Mouse (Mus musculus) hindbrain, postnatal 0 days (tissue): ENCODE results near the gene D1Ertd622e. TPM values are rescaled to one million over a fixed set of nuclear protein-coding genes. Genes with fewer than 3 reads are reported as not detected.
"Not testable (repeated sequence)": the region's sequence is repeated elsewhere in the genome, so short reads cannot be mapped to it uniquely, and the experiment has no call there.

Source experiments
- ATAC-seq: fragments of 200-750 bp; cut with Nextera tagmentation; 2 replicates; pipeline ENCODE4 v1.8.0; 2017; ENCODE audit warnings: mild to moderate bottlenecking, moderate TSS enrichment, moderate library complexity
- DNase-seq: peaks from one replicate; pipeline ENCODE4 v3.0.0-alpha.2; 2015; ENCODE audit warnings: low spot score
- H3K27ac ChIP-seq: fragments of 300-500 bp; sonication (generic); 2 replicates; pipeline ENCODE4 v1.5.1; 2014; ENCODE audit warnings: mild to moderate bottlenecking
- H3K27me3 ChIP-seq: fragments of 300-500 bp; sonication (generic); 2 replicates; pipeline ENCODE4 v1.6.1; 2014; ENCODE audit warnings: low read length, mixed read lengths; ENCODE audit not compliant: insufficient read depth
- H3K36me3 ChIP-seq: fragments of 300-500 bp; sonication (generic); 2 replicates; pipeline ENCODE4 v1.6.1; 2014; ENCODE audit warnings: low read length, mixed read lengths; ENCODE audit not compliant: insufficient read depth
- H3K4me1 ChIP-seq: fragments of 300-500 bp; sonication (generic); 2 replicates; pipeline ENCODE4 v1.6.1; 2014; ENCODE audit warnings: antibody characterized with exemption, low read length, mixed read lengths; ENCODE audit not compliant: insufficient read depth
- H3K4me2 ChIP-seq: fragments of 300-500 bp; sonication (generic); 2 replicates; pipeline ENCODE4 v1.6.1; 2014; ENCODE audit warnings: low read depth, mild to moderate bottlenecking, low read length, moderate library complexity, mixed read lengths
- H3K4me3 ChIP-seq: fragments of 300-500 bp; sonication (generic); 2 replicates; pipeline ENCODE4 v1.5.1; 2014; ENCODE audit warnings: low read length
- H3K9ac ChIP-seq: fragments of 300-500 bp; sonication (generic); replicated peaks from 2 replicates; pipeline ENCODE4 v1.6.1; 2014; ENCODE audit warnings: mild to moderate bottlenecking, low read length, moderate library complexity, mixed read lengths
- H3K9me3 ChIP-seq: fragments of 300-500 bp; sonication (generic); 2 replicates; pipeline ENCODE4 v1.6.1; 2016; ENCODE audit warnings: low read length, mixed read lengths
- CTCF ChIP-seq: IDR thresholded peaks from 2 replicates; pipeline ENCODE4 v1.5.1; 2016; ENCODE audit warnings: antibody characterized with exemption, control low read depth, low read depth
- whole genome bisulfite sequencing: fragments of 180-500 bp; shearing (Covaris S2); extraction: QIAGEN DNeasy Blood & Tissue Kit; methylation state at CpG from one replicate; pipeline ENCODE4 v1.1.7; 2014; 5-methylcytosine and 5-hydroxymethylcytosine counted together
- polyA plus RNA-seq: library from polyadenylated mRNA; unstranded; fragments of >200 nt; fragmentation: Nextera tagmentation; extraction: Ambion mirVana; gene quantifications from 2 replicates; pipeline ENCODE4 v1.2.1, GENCODE M21; 2015
- total RNA-seq: library from RNA; depleted of rRNA; stranded (reverse); fragments of >200 nt; gene quantifications from 2 replicates; pipeline ENCODE4 v1.2.3, GENCODE M21; 2014

D1Ertd622e gene
- total and polyA plus RNA-seq, 2 experiments from 2014 or later = 57.0 to 58.3 TPM

DNA sequence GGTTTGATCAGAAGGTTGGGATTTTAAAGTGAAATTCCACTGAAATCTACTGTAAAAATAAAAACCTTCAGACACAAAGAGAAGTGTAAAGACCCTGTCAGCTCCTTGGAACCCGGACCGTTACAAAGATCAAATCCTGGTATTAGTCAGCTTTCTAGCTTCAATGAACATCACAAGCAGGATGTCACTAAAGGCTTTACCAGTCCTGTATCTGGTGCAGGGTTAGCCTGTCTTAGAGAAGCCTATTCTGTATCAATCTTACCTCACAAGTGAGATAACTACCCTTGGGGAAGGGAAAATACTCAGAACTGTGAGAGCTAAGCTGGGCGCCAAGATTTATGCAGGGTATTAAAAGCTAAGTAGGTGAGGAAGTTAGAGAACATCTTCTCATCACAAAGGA lies 77.7 kb downstream of the D1Ertd622e start:
- Histone ChIP-seq H3K9me3 (no peaks in the 10 kb centered on the region), H3K27ac (no peak overlapping the region), H3K36me3 (no peaks in the 10 kb centered on the region), H3K4me2 (no peak overlapping the region), H3K9ac (no peak overlapping the region), H3K27me3 (no peaks in the 10 kb centered on the region), H3K4me3 (no peak overlapping the region), H3K4me1 (no peaks in the 10 kb centered on the region)
- no peak for TF ChIP-seq CTCF
- DNase-seq (no peak), ATAC-seq (no peak)
- 90% methylated on average over 3 of the region's 3 CpGs for WGBS

DNA sequence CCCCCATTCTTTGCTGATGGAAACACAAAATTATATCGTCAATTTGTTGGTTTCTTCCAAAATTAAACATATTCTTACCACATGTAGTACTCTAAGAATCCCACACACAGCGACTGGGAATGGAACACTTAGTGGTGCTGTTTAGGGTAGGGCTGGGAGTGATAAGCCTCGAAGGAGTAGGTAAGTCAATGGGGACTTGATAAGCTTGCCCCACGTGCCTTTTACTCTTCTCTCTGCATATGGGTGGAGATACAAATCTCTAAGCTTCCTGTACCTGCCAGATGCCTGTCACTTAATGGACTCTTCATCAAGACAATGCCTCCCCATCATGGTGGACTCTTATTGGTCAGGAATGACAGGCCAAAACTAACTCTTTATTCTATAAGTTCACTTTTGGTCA lies 78.8 kb downstream of the D1Ertd622e start:
- Histone ChIP-seq H3K27ac (no peak overlapping the region), H3K9ac (no peak overlapping the region), H3K27me3 (no peaks in the 10 kb centered on the region), H3K36me3 (no peaks in the 10 kb centered on the region), H3K4me3 (no peak overlapping the region), H3K4me1 (no peaks in the 10 kb centered on the region), H3K4me2 (no peak overlapping the region), H3K9me3 (no peaks in the 10 kb centered on the region)
- no peak for TF ChIP-seq CTCF
- 86% methylated on average over 4 of the region's 4 CpGs for WGBS
- ATAC-seq (no peak), DNase-seq (no peak)

DNA sequence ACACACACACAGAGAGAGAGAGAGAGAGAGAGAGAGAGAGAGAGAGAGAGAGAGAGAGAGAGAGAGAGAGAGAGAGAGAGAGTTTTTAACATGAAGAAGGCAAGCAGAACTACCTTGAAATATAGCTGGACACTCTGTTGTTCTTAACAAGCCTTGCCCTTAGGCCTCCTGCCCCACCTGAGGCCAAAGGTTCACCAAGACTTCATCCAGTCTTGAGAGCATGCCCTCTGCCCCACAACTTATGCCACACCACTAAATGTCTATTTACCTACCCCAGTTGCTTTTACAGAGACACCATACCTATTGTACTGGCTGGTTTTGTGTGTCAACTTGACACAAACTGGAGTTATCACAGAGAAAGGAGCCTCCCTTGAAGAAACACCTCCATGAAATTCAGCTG lies 81.2 kb downstream of the D1Ertd622e start:
- H3K27me3 ChIP-seq, ATAC-seq, H3K4me1 ChIP-seq, H3K36me3 ChIP-seq, H3K4me2 ChIP-seq, H3K9ac ChIP-seq, H3K4me3 ChIP-seq, H3K9me3 ChIP-seq, DNase-seq, H3K27ac ChIP-seq: not testable (repeated sequence)

DNA sequence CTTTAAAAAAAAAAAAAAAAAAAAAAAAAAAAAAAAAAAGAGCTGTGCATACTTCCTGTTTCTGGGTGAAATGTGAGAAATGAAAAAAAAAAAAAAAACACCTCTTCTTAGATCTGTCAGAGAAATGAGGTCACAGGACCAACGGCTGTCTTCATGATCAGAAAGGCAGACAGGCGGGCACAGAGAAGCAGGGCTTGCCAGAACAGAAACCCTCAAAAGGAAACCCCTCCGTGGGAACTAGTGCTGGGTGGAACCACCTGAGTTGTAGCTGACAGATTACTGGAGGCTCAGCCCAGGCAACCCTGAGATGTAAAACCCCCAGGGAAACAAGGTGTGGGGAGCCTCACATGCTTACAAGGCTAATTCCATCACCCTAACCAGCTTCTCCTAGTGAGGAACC lies 81.6 kb downstream of the D1Ertd622e start:
- no peak overlapping the region for H3K4me2 ChIP-seq
- H3K9me3 ChIP-seq = no peaks in the 10 kb centered on the region
- H3K9ac ChIP-seq = no peak overlapping the region
- H3K4me3 ChIP-seq = no peak overlapping the region
- no peak overlapping the region for H3K27ac ChIP-seq
- ATAC-seq (no peak), DNase-seq (no peak)
- no peaks in the 10 kb centered on the region for H3K4me1 ChIP-seq
- TF ChIP-seq CTCF = no peak
- H3K27me3 ChIP-seq = no peaks in the 10 kb centered on the region
- whole genome bisulfite sequencing = 73% methylated on average over 3 of the region's 3 CpGs
- no peaks in the 10 kb centered on the region for H3K36me3 ChIP-seq

DNA sequence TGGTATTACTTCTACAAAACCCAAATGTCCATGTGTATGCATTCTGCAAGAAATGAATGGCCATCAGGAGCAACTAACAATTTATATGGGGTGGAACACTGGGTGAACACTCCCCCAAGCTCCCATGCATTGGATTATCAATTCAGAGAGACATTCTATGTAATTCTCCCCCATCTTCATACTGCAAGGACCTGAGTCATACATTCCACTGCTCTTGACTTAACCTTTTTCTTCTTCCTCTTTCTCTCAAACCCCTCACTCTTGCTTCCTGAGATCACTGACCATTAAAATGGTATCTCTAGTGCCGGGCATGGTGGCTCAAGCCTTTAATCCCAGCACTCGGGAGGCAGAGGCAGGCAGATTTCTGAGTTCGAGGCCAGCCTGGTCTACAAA lies 83.9 kb downstream of the D1Ertd622e start:
- TF ChIP-seq CTCF = no peak
- ATAC-seq (no peak), DNase-seq (no peak)
- Histone ChIP-seq H3K36me3 (no peaks in the 10 kb centered on the region), H3K4me3 (no peak overlapping the region), H3K9ac (no peak overlapping the region), H3K4me1 (no peaks in the 10 kb centered on the region), H3K4me2 (no peak overlapping the region), H3K27me3 (no peaks in the 10 kb centered on the region), H3K27ac (no peak overlapping the region), H3K9me3 (no peaks in the 10 kb centered on the region)
- WGBS = 92% methylated on average over 3 of the region's 3 CpGs

DNA sequence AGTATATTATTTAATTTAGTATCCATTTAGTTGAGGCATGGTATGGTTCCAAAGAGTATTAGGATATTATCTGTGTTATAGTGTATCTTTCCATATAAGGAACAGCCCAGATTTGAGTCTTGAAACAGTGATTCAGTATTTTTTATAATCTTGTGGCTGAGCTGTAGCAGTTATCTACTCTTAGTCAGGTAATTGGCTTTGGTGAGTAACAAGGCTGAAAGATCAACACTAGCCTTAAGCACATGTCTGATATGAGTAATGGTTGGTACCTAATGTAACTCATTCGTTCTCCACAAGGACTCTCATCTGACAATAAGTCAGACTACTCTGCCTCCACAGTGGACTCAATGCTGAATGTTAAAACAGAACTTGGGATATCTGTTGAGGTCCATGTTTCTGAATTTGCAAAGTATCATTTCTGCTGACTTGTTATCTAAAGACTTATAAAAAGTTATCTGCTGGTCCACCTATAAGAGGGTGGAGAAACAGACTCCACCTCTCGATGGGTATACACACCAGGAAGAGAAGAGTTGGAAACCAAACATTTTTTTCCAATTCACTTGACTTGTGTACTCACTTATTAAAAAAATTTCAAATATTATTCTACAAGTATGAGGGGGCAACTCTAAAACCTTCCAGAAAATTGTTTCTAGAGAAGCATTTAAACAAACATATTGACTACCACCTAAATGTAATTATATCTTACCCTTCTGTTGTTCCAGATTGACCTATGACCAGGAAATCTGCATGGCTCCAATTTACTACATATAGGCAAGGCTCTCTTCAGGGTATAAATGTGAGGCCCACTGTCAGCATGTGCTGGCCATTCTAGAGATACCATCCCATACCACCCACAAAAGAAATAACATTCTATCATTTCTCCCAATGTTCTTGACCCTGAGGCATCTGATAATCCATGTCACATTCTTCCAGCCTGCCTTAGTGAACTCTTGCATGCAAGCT lies 84.5 kb downstream of the D1Ertd622e start:
- no peak overlapping the region for H3K27ac ChIP-seq
- no peak overlapping the region for H3K4me3 ChIP-seq
- no peaks in the 10 kb centered on the region for H3K36me3 ChIP-seq
- H3K9me3 ChIP-seq = no peaks in the 10 kb centered on the region
- H3K4me2 ChIP-seq = no peak overlapping the region
- no peaks in the 10 kb centered on the region for H3K4me1 ChIP-seq
- ATAC-seq (no peak), DNase-seq (no peak)
- no peak for TF ChIP-seq CTCF
- H3K27me3 ChIP-seq = no peaks in the 10 kb centered on the region
- WGBS = 83% methylated on average over 2 of the region's 2 CpGs
- H3K9ac ChIP-seq = no peak overlapping the region

DNA sequence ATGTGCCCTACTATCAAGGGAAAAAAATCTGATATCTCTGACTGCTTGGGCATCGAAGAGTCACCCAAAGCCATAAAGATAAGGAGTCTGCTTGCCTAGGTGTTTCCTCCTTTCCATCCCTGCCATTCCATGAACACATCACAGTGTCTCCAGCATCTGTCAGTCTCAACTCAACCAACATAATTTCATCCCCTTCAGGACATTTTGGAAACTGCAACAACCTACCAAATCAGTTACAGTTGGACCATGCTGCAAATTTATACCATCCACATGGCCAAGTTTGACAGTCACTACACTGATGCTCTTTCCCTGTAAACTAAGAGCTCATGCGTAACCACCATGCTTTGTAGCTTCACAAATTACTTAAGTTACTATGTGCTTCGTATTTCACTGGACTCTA lies 85.3 kb downstream of the D1Ertd622e start:
- DNase-seq (no peak), ATAC-seq (no peak)
- H3K36me3 ChIP-seq = no peaks in the 10 kb centered on the region
- H3K27me3 ChIP-seq = no peaks in the 10 kb centered on the region
- no peak overlapping the region for H3K4me2 ChIP-seq
- no peak overlapping the region for H3K27ac ChIP-seq
- H3K9me3 ChIP-seq = no peaks in the 10 kb centered on the region
- no peak overlapping the region for H3K9ac ChIP-seq
- H3K4me3 ChIP-seq = no peak overlapping the region
- no peaks in the 10 kb centered on the region for H3K4me1 ChIP-seq
- WGBS = 95% methylated on average over 3 of the region's 3 CpGs
- 0 out of 2 replicates have a peak, but pooled peaks have one; percentile 12 for TF ChIP-seq CTCF
